Mouse (Mus musculus): ENCODE measurements around the gene Rtl5. TPM values are rescaled to one million over a fixed set of nuclear protein-coding genes. Genes with fewer than 3 reads are reported as not detected.

The Rtl5 gene
- polyA plus RNA-seq (2015; fragmentation: Illumina TruSeq; extraction: RNeasy Lipid Tissue Mini Kit (QIAGEN cat#74804); ENCODE audit: insufficient read depth, low replicate concordance), result 6.5 TPM

GRCm38 (mm10) chrX:102070591-102071471, at the start of gene Rtl5:
TSS of gene Rtl5 (minus strand) at chrX:102071304.

GRCm38 (mm10) chrX:102119042-102119864, 48.1 kb upstream of the Rtl5 start, which contains the start of gene Pin4:
TSS of gene Pin4 (plus strand) at chrX:102119447.

Other genes starting within 250 kb of the Rtl5 start
- gene Nhsl2, start 221.9 kb downstream of the Rtl5 start, polyA plus RNA-seq (2015; fragmentation: Illumina TruSeq; extraction: RNeasy Lipid Tissue Mini Kit (QIAGEN cat#74804); ENCODE audit: insufficient read depth, low replicate concordance), result 4.1 TPM
- gene Pin4, start 48.1 kb upstream of the Rtl5 start, polyA plus RNA-seq (2015; fragmentation: Illumina TruSeq; extraction: RNeasy Lipid Tissue Mini Kit (QIAGEN cat#74804); ENCODE audit: insufficient read depth, low replicate concordance), result 129 TPM
- gene Ercc6l, start 85.8 kb upstream of the Rtl5 start, polyA plus RNA-seq (2015; fragmentation: Illumina TruSeq; extraction: RNeasy Lipid Tissue Mini Kit (QIAGEN cat#74804); ENCODE audit: insufficient read depth, low replicate concordance), result 6.2 TPM
- 5,156 TPM for gene Rps4x, start 118.1 kb upstream of the Rtl5 start, polyA plus RNA-seq (2015; fragmentation: Illumina TruSeq; extraction: RNeasy Lipid Tissue Mini Kit (QIAGEN cat#74804); ENCODE audit: insufficient read depth, low replicate concordance)
- gene Cited1, start 180.9 kb upstream of the Rtl5 start, polyA plus RNA-seq (2015; fragmentation: Illumina TruSeq; extraction: RNeasy Lipid Tissue Mini Kit (QIAGEN cat#74804); ENCODE audit: insufficient read depth, low replicate concordance), result not detected

Data from spleen, adult 10 weeks (tissue).